ENCODE assay signal across 8 mouse cellular contexts in genomic region chr11:60774841-60775240, GRCm38 (mm10). TPM values are rescaled to one million over a fixed set of nuclear protein-coding genes. Genes with fewer than 3 reads are reported as not detected.
DNase-seq lines count a peak whose midpoint lies in the region; ATAC-seq and TF ChIP-seq lines count a peak whose summit lies in the region.
"Had no signal": no experiment of that assay in that cellular context is flagged by ENCODE, and none has a peak within 500 bp of the region (broad histone marks: within the 10 kb centered on the region; RNA-seq: fewer than 3 reads in every experiment).

No protein-coding gene starts in this region.

- WGBS in intestine, embryonic 16.5 days, result 63% methylated on average over 1 of the region's 1 CpGs
- 56% methylated on average over 1 of the region's 1 CpGs for WGBS in intestine, postnatal 0 days
- WGBS in macrophage (ENCODE audit: missing documents), result 0% methylated on average over 1 of the region's 1 CpGs

- peak; percentile 63 for DNase-seq in G1E (ENCODE audit: low spot score)
- no peak for DNase-seq in urinary bladder, adult 18-20 months (ENCODE audit: low spot score in 2 of 2)
- DNase-seq in left cerebral cortex, postnatal 14 days (ENCODE audit: low spot score in 2 of 2), result no peak
- DNase-seq: cerebellum, adult 9-11 months had no signal

- intact Hi-C loops in left cerebral cortex, postnatal 14 days (cut with DNase I), result loop anchor here (5.0 kb wide), 1 partner anchor 57 kb away; the partner anchor contains the start of gene Dhrs7b

- H3K36me3 ChIP-seq in intestine, embryonic 16.5 days (ENCODE audit: control insufficient read depth, insufficient read depth, low read length), result no peaks in the 10 kb centered on the region
- H3K36me3 ChIP-seq in intestine, postnatal 0 days (ENCODE audit: control insufficient read depth, insufficient read depth), result peaks cover 7% of the 10 kb centered on the region; the same call in 1 of the 2 replicates
- H3K36me3 ChIP-seq in G1E (replicated peaks) (peaks cover 26% of the 10 kb centered on the region), macrophage (ENCODE audit: inconsistent target) (peaks cover 12% of the 10 kb centered on the region; the same call in 1 of the 2 replicates)

- peaks cover 84% of the 10 kb centered on the region for H3K79me2 ChIP-seq in macrophage (ENCODE audit: inconsistent target)

- no peak for TF ChIP-seq CTCF in intestine, postnatal 0 days (IDR thresholded peaks at IDR 0.05; ENCODE audit: low read depth)
- no peak for TF ChIP-seq CTCF in G1E (IDR thresholded peaks at IDR 0.05; ENCODE audit: low read depth, low read length)

- no peaks in the 10 kb centered on the region for H3K9me3 ChIP-seq in intestine, embryonic 16.5 days (ENCODE audit: control insufficient read depth, low read length)
- H3K9me3 ChIP-seq in intestine, postnatal 0 days (ENCODE audit: control insufficient read depth), result no peaks in the 10 kb centered on the region
- no peaks in the 10 kb centered on the region for H3K9me3 ChIP-seq in G1E (replicated peaks)

- H3K4me2 ChIP-seq in intestine, embryonic 16.5 days (ENCODE audit: low read depth, low read length), result peak overlapping the region; percentile 53; the same call in 1 of the 2 replicates
- no peak overlapping the region for H3K4me2 ChIP-seq in intestine, postnatal 0 days (replicated peaks; ENCODE audit: low read depth)

- H3K4me1 ChIP-seq in intestine, embryonic 16.5 days (ENCODE audit: control insufficient read depth, insufficient read depth, low read length), result peaks cover 35% of the 10 kb centered on the region
- peaks cover 8% of the 10 kb centered on the region for H3K4me1 ChIP-seq in intestine, postnatal 0 days (replicated peaks; ENCODE audit: control insufficient read depth, insufficient read depth, low read length)
- H3K4me1 ChIP-seq in G1E (ENCODE audit: insufficient read depth, low read depth, low read length), result peaks cover 57% of the 10 kb centered on the region

- no peak overlapping the region for H3K4me3 ChIP-seq in intestine, embryonic 16.5 days (ENCODE audit: low read length)
- no peak overlapping the region for H3K4me3 ChIP-seq in intestine, postnatal 0 days (ENCODE audit: low read depth, low read length)
- H3K4me3 ChIP-seq in G1E (ENCODE audit: low read depth, low read length) (no peak overlapping the region; the same call in 1 of the 2 replicates), macrophage (ENCODE audit: inconsistent target) (no peak overlapping the region; the same call in 1 of the 2 replicates)

- ATAC-seq in intestine, embryonic 16.5 days, result no peak
- no peak for ATAC-seq in intestine, postnatal 0 days
- ATAC-seq in G1E (ENCODE audit: extremely low read depth, insufficient number of reproducible peaks, low FRiP score, poor library complexity, severe bottlenecking), result peak; percentile 51
- ATAC-seq in common myeloid progenitor, adult 5-6 weeks (replicated peaks; ENCODE audit: low read depth, poor library complexity, severe bottlenecking), result peak; percentile 36; the same call in 1 of the 2 replicates

- H3K9ac ChIP-seq in intestine, embryonic 16.5 days (ENCODE audit: low read depth, low read length), result no peak overlapping the region
- no peak overlapping the region for H3K9ac ChIP-seq in intestine, postnatal 0 days (ENCODE audit: low read depth, low read length)

- H3K27ac ChIP-seq in intestine, embryonic 16.5 days (ENCODE audit: low read length), result no peak overlapping the region
- H3K27ac ChIP-seq in intestine, postnatal 0 days (ENCODE audit: low read depth, low read length), result no peak overlapping the region
- H3K27ac ChIP-seq in macrophage, result peak overlapping the region; percentile 99

- no peaks in the 10 kb centered on the region for H3K27me3 ChIP-seq in intestine, embryonic 16.5 days (replicated peaks; ENCODE audit: control insufficient read depth, insufficient read depth, low read length)
- H3K27me3 ChIP-seq in intestine, postnatal 0 days (replicated peaks; ENCODE audit: control insufficient read depth, insufficient read depth, low read length), result no peaks in the 10 kb centered on the region
- H3K27me3 ChIP-seq in G1E (ENCODE audit: insufficient read depth, low read length), result no peaks in the 10 kb centered on the region

RNA-seq across cellular contexts. Expression of gene Top3a, which starts 2.3 kb away (rescaled TPM):
- polyA plus RNA-seq in intestine, embryonic 16.5 days (2015; fragmentation: Nextera tagmentation; extraction: Ambion mirVana), result 9.2 and 10.4 TPM in 2 replicates
- 3.2 and 3.7 TPM in 2 replicates for polyA plus RNA-seq in intestine, postnatal 0 days (2015; fragmentation: Nextera tagmentation; extraction: Ambion mirVana)
- 20.3 and 24.0 TPM in 2 replicates for total RNA-seq in G1E (2014; fragmentation: Nextera tagmentation)
- 20.3 and 24.0 TPM in 2 replicates for total RNA-seq in G1E (2017)
- polyA plus RNA-seq in G1E (2012), result 8.4 and 11.1 TPM in 2 replicates
- 19.3 and 29.9 TPM in 2 replicates for total RNA-seq in common myeloid progenitor, adult 5-6 weeks (2017)
- total RNA-seq in macrophage (2018; cell fraction: chromatin; rRNA removed), result 10 to 100 TPM; 13.4 to 79.6 (median 48.4) TPM
- total RNA-seq in macrophage (2018; cell fraction: cytosol; rRNA removed), result 10 to 100 TPM in 19 of 26 experiments, 1 to 10 TPM in 7; 4.3 to 15.9 (median 11.8) TPM
- total RNA-seq in macrophage (2018; cell fraction: nucleus; rRNA removed), result 10 to 100 TPM in 25 of 26 experiments, 1 to 10 TPM in 1; 7.2 to 43.0 (median 31.6) TPM
- 8.7 to 12.0 TPM (median 11.4 TPM) in 3 replicates for polyA plus RNA-seq in macrophage (2018)
- 1 to 10 TPM; 3.4 to 3.9 TPM for total RNA-seq in left cerebral cortex, postnatal 14 days (2021)

RNA-seq across cellular contexts. Expression of gene Smcr8, which starts 2.5 kb away (rescaled TPM):
- 5.9 and 7.5 TPM in 2 replicates for polyA plus RNA-seq in intestine, embryonic 16.5 days (2015; fragmentation: Nextera tagmentation; extraction: Ambion mirVana)
- 4.0 and 4.4 TPM in 2 replicates for polyA plus RNA-seq in intestine, postnatal 0 days (2015; fragmentation: Nextera tagmentation; extraction: Ambion mirVana)
- total RNA-seq in G1E (2014; fragmentation: Nextera tagmentation) (54.9 and 56.1 TPM in 2 replicates), G1E (2017) (42.1 and 44.7 TPM in 2 replicates)
- polyA plus RNA-seq in G1E (2012) (1.8 and 2.4 TPM in 2 replicates), macrophage (2018) (33.1 to 38.1 TPM (median 34.4 TPM) in 3 replicates)
- 15.3 and 21.3 TPM in 2 replicates for total RNA-seq in common myeloid progenitor, adult 5-6 weeks (2017)
- 100 to 1,000 TPM in 22 of 26 experiments, 10 to 100 TPM in 4; 68.9 to 172 (median 129) TPM for total RNA-seq in macrophage (2018; cell fraction: chromatin; rRNA removed)
- total RNA-seq in macrophage (2018; cell fraction: cytosol; rRNA removed), result 10 to 100 TPM; 47.7 to 85.9 (median 63.1) TPM
- 100 to 1,000 TPM in 24 of 26 experiments, 10 to 100 TPM in 2; 91.5 to 200 (median 155) TPM for total RNA-seq in macrophage (2018; cell fraction: nucleus; rRNA removed)
- 10 to 100 TPM; 25.5 to 26.5 TPM for total RNA-seq in left cerebral cortex, postnatal 14 days (2021)

RNA-seq across cellular contexts. Expression of gene Shmt1, which starts 36.7 kb away (rescaled TPM):
- 112 and 126 TPM in 2 replicates for polyA plus RNA-seq in intestine, embryonic 16.5 days (2015; fragmentation: Nextera tagmentation; extraction: Ambion mirVana)
- polyA plus RNA-seq in intestine, postnatal 0 days (2015; fragmentation: Nextera tagmentation; extraction: Ambion mirVana), result 31.0 and 34.5 TPM in 2 replicates
- 22.2 and 24.7 TPM in 2 replicates for total RNA-seq in G1E (2014; fragmentation: Nextera tagmentation)
- total RNA-seq in G1E (2017), result 107 and 120 TPM in 2 replicates
- 6.7 and 11.1 TPM in 2 replicates for polyA plus RNA-seq in G1E (2012)
- total RNA-seq in common myeloid progenitor, adult 5-6 weeks (2017), result 71.9 and 77.1 TPM in 2 replicates
- 1 to 10 TPM in 23 of 26 experiments, under 1 TPM in 2, not detected in 1; 0.62 to 7.6 (median 4.6) TPM for total RNA-seq in macrophage (2018; cell fraction: chromatin; rRNA removed)
- total RNA-seq in macrophage (2018; cell fraction: cytosol; rRNA removed), result 1 to 10 TPM in 23 of 26 experiments, under 1 TPM in 3; 0.68 to 3.3 (median 1.6) TPM
- 1 to 10 TPM in 20 of 26 experiments, under 1 TPM in 6; 0.63 to 9.0 (median 1.9) TPM for total RNA-seq in macrophage (2018; cell fraction: nucleus; rRNA removed)
- polyA plus RNA-seq in macrophage (2018), result 1.6 to 3.9 TPM (median 2.6 TPM) in 3 replicates
- total RNA-seq in left cerebral cortex, postnatal 14 days (2021), result 1 to 10 TPM; 1.7 to 2.8 TPM

RNA-seq across cellular contexts. Expression of gene Mief2, which starts 46.6 kb away (rescaled TPM):
- 9.8 and 10.7 TPM in 2 replicates for polyA plus RNA-seq in intestine, embryonic 16.5 days (2015; fragmentation: Nextera tagmentation; extraction: Ambion mirVana)
- 7.3 and 8.3 TPM in 2 replicates for polyA plus RNA-seq in intestine, postnatal 0 days (2015; fragmentation: Nextera tagmentation; extraction: Ambion mirVana)
- total RNA-seq in G1E (2014; fragmentation: Nextera tagmentation) (2.7 and 3.4 TPM in 2 replicates), G1E (2017) (5.8 and 7.8 TPM in 2 replicates)
- polyA plus RNA-seq in G1E (2012) (16.0 and 22.1 TPM in 2 replicates), macrophage (2018) (5.2 to 12.7 TPM (median 9.1 TPM) in 3 replicates)
- total RNA-seq in common myeloid progenitor, adult 5-6 weeks (2017), result 3.5 TPM in 2 replicates
- total RNA-seq in macrophage (2018; cell fraction: chromatin; rRNA removed), result 10 to 100 TPM in 18 of 26 experiments, 1 to 10 TPM in 8; 5.7 to 33.1 (median 17.5) TPM
- 10 to 100 TPM in 5 of 26 experiments, 1 to 10 TPM in 21; 1.9 to 13.3 (median 7.4) TPM for total RNA-seq in macrophage (2018; cell fraction: cytosol; rRNA removed)
- total RNA-seq in macrophage (2018; cell fraction: nucleus; rRNA removed), result 10 to 100 TPM in 21 of 26 experiments, 1 to 10 TPM in 5; 5.4 to 42.0 (median 19.8) TPM
- 10 to 100 TPM; 22.3 to 27.6 TPM for total RNA-seq in left cerebral cortex, postnatal 14 days (2021)

RNA-seq across cellular contexts. Expression of gene Flii, which starts 47.8 kb away (rescaled TPM):
- 81.3 and 81.6 TPM in 2 replicates for polyA plus RNA-seq in intestine, embryonic 16.5 days (2015; fragmentation: Nextera tagmentation; extraction: Ambion mirVana)
- 47.4 and 48.9 TPM in 2 replicates for polyA plus RNA-seq in intestine, postnatal 0 days (2015; fragmentation: Nextera tagmentation; extraction: Ambion mirVana)
- 50.5 and 55.1 TPM in 2 replicates for total RNA-seq in G1E (2014; fragmentation: Nextera tagmentation)
- 139 and 141 TPM in 2 replicates for total RNA-seq in G1E (2017)
- polyA plus RNA-seq in G1E (2012), result 71.9 and 162 TPM in 2 replicates
- 83.6 and 129 TPM in 2 replicates for total RNA-seq in common myeloid progenitor, adult 5-6 weeks (2017)
- 100 to 1,000 TPM; 115 to 421 (median 198) TPM for total RNA-seq in macrophage (2018; cell fraction: chromatin; rRNA removed)
- total RNA-seq in macrophage (2018; cell fraction: cytosol; rRNA removed), result 100 to 1,000 TPM; 116 to 164 (median 145) TPM
- 100 to 1,000 TPM; 123 to 370 (median 163) TPM for total RNA-seq in macrophage (2018; cell fraction: nucleus; rRNA removed)
- 123 to 157 TPM (median 153 TPM) in 3 replicates for polyA plus RNA-seq in macrophage (2018)
- 10 to 100 TPM; 42.9 to 49.3 TPM for total RNA-seq in left cerebral cortex, postnatal 14 days (2021)

Comparison
In these comparisons a context has a peak if more than half of its experiments do, and no peak if none do; other contexts are left out.
1. ATAC-seq: peak in G1E (single experiment) and common myeloid progenitor, adult 5-6 weeks (single experiment); none in intestine, embryonic 16.5 days (single experiment) and intestine, postnatal 0 days (single experiment).